Comparison of ENCODE assay signal across 26 mouse cellular contexts in genomic region chr1:170959791-170960190, GRCm38 (mm10). TPM values are rescaled to one million over a fixed set of nuclear protein-coding genes. Genes with fewer than 3 reads are reported as not detected.
DNase-seq lines count a peak whose midpoint lies in the region; ATAC-seq and TF ChIP-seq lines count a peak whose summit lies in the region.
"Had no signal": no experiment of that assay in that cellular context is flagged by ENCODE, and none has a peak within 500 bp of the region (broad histone marks: within the 10 kb centered on the region; RNA-seq: fewer than 3 reads in every experiment).

No protein-coding gene starts in this region.

- TF ChIP-seq CTCF in kidney, postnatal 0 days (IDR thresholded peaks at IDR 0.05; ENCODE audit: low read depth) = no peak

- H3K36me3 ChIP-seq in kidney, postnatal 0 days (ENCODE audit: insufficient read depth, low read length) = no peaks in the 10 kb centered on the region
- H3K36me3 ChIP-seq in kidney, embryonic 14.5 days (ENCODE audit: control insufficient read depth, insufficient read depth, low read length) = no peaks in the 10 kb centered on the region
- no peaks in the 10 kb centered on the region for H3K36me3 ChIP-seq in midbrain, embryonic 13.5 days
- H3K36me3 ChIP-seq: forebrain, embryonic 15.5 days; hindbrain, embryonic 15.5 days; limb, embryonic 15.5 days; midbrain, embryonic 12.5 days; neural tube, embryonic 15.5 days had no signal

- no peak for ATAC-seq in kidney, postnatal 0 days (replicated peaks; ENCODE audit: low FRiP score, low read depth)
- no peak for ATAC-seq in kidney, embryonic 14.5 days (ENCODE audit: low FRiP score, low TSS enrichment)
- peak; percentile 43 for ATAC-seq in common myeloid progenitor, adult 5-6 weeks (replicated peaks; ENCODE audit: low read depth, poor library complexity, severe bottlenecking)
- no peak for ATAC-seq in midbrain, embryonic 13.5 days
- ATAC-seq: forebrain, embryonic 15.5 days; intestine, embryonic 16.5 days had no signal

- 0 out of 2 replicates have a peak, but pooled peaks cover 5% of the 10 kb centered on the region for H3K4me1 ChIP-seq in kidney, postnatal 0 days (replicated peaks; ENCODE audit: insufficient read depth, low read length)
- H3K4me1 ChIP-seq in kidney, embryonic 14.5 days (ENCODE audit: control insufficient read depth, insufficient read depth, low read length) = peaks cover 4% of the 10 kb centered on the region; the same call in 1 of the 2 replicates
- H3K4me1 ChIP-seq in midbrain, embryonic 13.5 days (replicated peaks) = no peaks in the 10 kb centered on the region
- H3K4me1 ChIP-seq: forebrain, embryonic 15.5 days; hindbrain, embryonic 15.5 days; limb, embryonic 15.5 days; midbrain, embryonic 12.5 days; neural tube, embryonic 15.5 days had no signal

- peak; percentile 39 to 80 for DNase-seq in adrenal gland, adult (ENCODE audit: inconsistent age in 2 of 2, low spot score in 1 of 2)
- no peak for DNase-seq in adrenal gland, adult 18-20 months (ENCODE audit: low spot score in 2 of 2)
- DNase-seq in kidney, postnatal 0 days (ENCODE audit: low spot score) = peak; percentile 60
- DNase-seq in 3T3-L1 (ENCODE audit: low read depth, low spot score) = peak; percentile 21
- no peak for DNase-seq in spleen, postnatal 14 days (ENCODE audit: low spot score in 2 of 2)
- DNase-seq: cerebellum, adult 11 months; cerebellum, postnatal 14 days; heart, adult 18-20 months; heart, postnatal 14 days; thymus, postnatal 4 days had no signal

- H3K27ac ChIP-seq in kidney, postnatal 0 days = no peak overlapping the region
- H3K27ac ChIP-seq in kidney, embryonic 14.5 days (ENCODE audit: low read depth, low read length) = no peak overlapping the region
- H3K27ac ChIP-seq in midbrain, embryonic 13.5 days = no peak overlapping the region
- H3K27ac ChIP-seq: forebrain, embryonic 15.5 days; hindbrain, embryonic 15.5 days; limb, embryonic 15.5 days; midbrain, embryonic 12.5 days; neural tube, embryonic 15.5 days had no signal

- no peaks in the 10 kb centered on the region for H3K9me3 ChIP-seq in kidney, postnatal 0 days (replicated peaks; ENCODE audit: low read length)
- H3K9me3 ChIP-seq in kidney, embryonic 14.5 days (ENCODE audit: control insufficient read depth, low read length) = no peaks in the 10 kb centered on the region
- H3K9me3 ChIP-seq in midbrain, embryonic 13.5 days = no peaks in the 10 kb centered on the region
- H3K9me3 ChIP-seq: forebrain, embryonic 15.5 days; hindbrain, embryonic 15.5 days; limb, embryonic 15.5 days; midbrain, embryonic 12.5 days; neural tube, embryonic 15.5 days had no signal

- H3K27me3 ChIP-seq in kidney, postnatal 0 days (ENCODE audit: insufficient read depth, low read length) = no peaks in the 10 kb centered on the region
- H3K27me3 ChIP-seq in kidney, embryonic 14.5 days (ENCODE audit: control insufficient read depth, insufficient read depth, low read length) = no peaks in the 10 kb centered on the region
- H3K27me3 ChIP-seq in midbrain, embryonic 13.5 days = no peaks in the 10 kb centered on the region
- H3K27me3 ChIP-seq: CH12.LX; forebrain, embryonic 15.5 days; hindbrain, embryonic 15.5 days; limb, embryonic 15.5 days; midbrain, embryonic 12.5 days; neural tube, embryonic 15.5 days had no signal

- no peak overlapping the region for H3K9ac ChIP-seq in kidney, postnatal 0 days (ENCODE audit: low read depth, low read length)
- H3K9ac ChIP-seq in kidney, embryonic 14.5 days (ENCODE audit: low read depth, low read length) = no peak overlapping the region
- no peak overlapping the region for H3K9ac ChIP-seq in midbrain, embryonic 13.5 days (replicated peaks)
- H3K9ac ChIP-seq: forebrain, embryonic 15.5 days; hindbrain, embryonic 15.5 days; limb, embryonic 15.5 days; midbrain, embryonic 12.5 days; neural tube, embryonic 15.5 days had no signal

- WGBS in kidney, postnatal 0 days = 40% methylated on average over 2 of the region's 2 CpGs
- 71% methylated on average over 2 of the region's 2 CpGs for WGBS in kidney, embryonic 14.5 days
- WGBS in midbrain, embryonic 13.5 days = 75% methylated on average over 2 of the region's 2 CpGs

- no peak overlapping the region for H3K4me2 ChIP-seq in kidney, postnatal 0 days (ENCODE audit: low read length)
- no peak overlapping the region for H3K4me2 ChIP-seq in kidney, embryonic 14.5 days (replicated peaks; ENCODE audit: low read depth, low read length)
- no peak overlapping the region for H3K4me2 ChIP-seq in midbrain, embryonic 13.5 days (replicated peaks)
- H3K4me2 ChIP-seq: forebrain, embryonic 15.5 days; hindbrain, embryonic 15.5 days; limb, embryonic 15.5 days; midbrain, embryonic 12.5 days; neural tube, embryonic 15.5 days had no signal

- no peak overlapping the region for H3K4me3 ChIP-seq in kidney, postnatal 0 days (replicated peaks; ENCODE audit: low read depth, low read length)
- H3K4me3 ChIP-seq in kidney, embryonic 14.5 days (ENCODE audit: low read length) = no peak overlapping the region
- no peak overlapping the region for H3K4me3 ChIP-seq in midbrain, embryonic 13.5 days (replicated peaks)
- H3K4me3 ChIP-seq: erythroblast, embryonic 14.5 days; forebrain, embryonic 15.5 days; hindbrain, embryonic 15.5 days; limb, embryonic 15.5 days; midbrain, embryonic 12.5 days; myocyte; neural tube, embryonic 15.5 days had no signal

RNA-seq across cellular contexts. Expression of gene Fcgr2b, which starts 16.6 kb away (rescaled TPM):
- total RNA-seq in adrenal gland, adult 18-20 months (2021) = 10 to 100 TPM in 1 of 2 experiments, 1 to 10 TPM in 1; 7.0 to 15.6 TPM
- polyA plus RNA-seq in kidney, postnatal 0 days (2015; fragmentation: Nextera tagmentation; extraction: Ambion mirVana) = 6.4 and 8.0 TPM in 2 replicates
- 1.3 and 1.4 TPM in 2 replicates for polyA plus RNA-seq in kidney, embryonic 14.5 days (2014; fragmentation: Nextera tagmentation; extraction: Ambion mirVana)
- total RNA-seq in common myeloid progenitor, adult 5-6 weeks (2017) = 27.5 and 30.1 TPM in 2 replicates
- 0.37 and 0.57 TPM in 2 replicates for polyA plus RNA-seq in midbrain, embryonic 13.5 days (2015; fragmentation: Nextera tagmentation; extraction: Ambion mirVana)
- polyA plus RNA-seq: erythroblast, embryonic 14.5 days had no signal

RNA-seq across cellular contexts. Expression of gene Fcrla, which starts 32.4 kb away (rescaled TPM):
- under 1 TPM in 1 of 2 experiments, not detected in 1; 0.54 TPM for total RNA-seq in adrenal gland, adult 18-20 months (2021)
- polyA plus RNA-seq in kidney, postnatal 0 days (2015; fragmentation: Nextera tagmentation; extraction: Ambion mirVana) = not detected in 2 replicates
- not detected in 2 replicates for polyA plus RNA-seq in kidney, embryonic 14.5 days (2014; fragmentation: Nextera tagmentation; extraction: Ambion mirVana)
- total RNA-seq in common myeloid progenitor, adult 5-6 weeks (2017) = 1.4 TPM in 1 of 2 replicates, not detected in the other
- polyA plus RNA-seq in midbrain, embryonic 13.5 days (2015; fragmentation: Nextera tagmentation; extraction: Ambion mirVana) = not detected in 2 replicates
- total RNA-seq: layer of hippocampus, postnatal 25 days; left cerebral cortex, postnatal 25 days had no signal
- polyA plus RNA-seq: brain, embryonic 14.5 days; erythroblast, embryonic 14.5 days; forebrain, embryonic 15.5 days; hindbrain, embryonic 15.5 days; intestine, embryonic 16.5 days; lung, embryonic 16.5 days; midbrain, embryonic 12.5 days; myocyte; neural tube, embryonic 15.5 days had no signal

RNA-seq across cellular contexts. Expression of gene Fcrlb, which starts 47.0 kb away (rescaled TPM):
- not detected for total RNA-seq in adrenal gland, adult 18-20 months (2021)
- polyA plus RNA-seq in kidney, postnatal 0 days (2015; fragmentation: Nextera tagmentation; extraction: Ambion mirVana) = 0.32 and 0.41 TPM in 2 replicates
- polyA plus RNA-seq in kidney, embryonic 14.5 days (2014; fragmentation: Nextera tagmentation; extraction: Ambion mirVana) = not detected in 2 replicates
- total RNA-seq in common myeloid progenitor, adult 5-6 weeks (2017) = not detected in 2 replicates
- polyA plus RNA-seq in midbrain, embryonic 13.5 days (2015; fragmentation: Nextera tagmentation; extraction: Ambion mirVana) = 0.16 and 0.26 TPM in 2 replicates
- total RNA-seq: CH12.LX; heart, adult 18-20 months; heart, postnatal 14 days had no signal
- polyA plus RNA-seq: erythroblast, embryonic 14.5 days; lung, embryonic 16.5 days had no signal

RNA-seq across cellular contexts. Expression of gene Fcgr4, which starts 58.9 kb away (rescaled TPM):
- total RNA-seq in adrenal gland, adult 18-20 months (2021) = 10 to 100 TPM in 1 of 2 experiments, 1 to 10 TPM in 1; 5.8 to 13.0 TPM
- polyA plus RNA-seq in kidney, postnatal 0 days (2015; fragmentation: Nextera tagmentation; extraction: Ambion mirVana) = 2.0 and 2.3 TPM in 2 replicates
- polyA plus RNA-seq in kidney, embryonic 14.5 days (2014; fragmentation: Nextera tagmentation; extraction: Ambion mirVana) = 0.97 and 1.0 TPM in 2 replicates
- 1.6 TPM in 1 of 2 replicates, not detected in the other for total RNA-seq in common myeloid progenitor, adult 5-6 weeks (2017)
- polyA plus RNA-seq in midbrain, embryonic 13.5 days (2015; fragmentation: Nextera tagmentation; extraction: Ambion mirVana) = 0.15 TPM in 1 of 2 replicates, not detected in the other
- total RNA-seq: left cerebral cortex, postnatal 25 days had no signal
- polyA plus RNA-seq: erythroblast, embryonic 14.5 days had no signal

Comparison
In these comparisons a context has a peak if more than half of its experiments do, and no peak if none do; other contexts are left out.
1. DNase-seq: peak in adrenal gland, adult (2 of 2), kidney, postnatal 0 days (single experiment) and 3T3-L1 (single experiment); none in adrenal gland, adult 18-20 months (0 of 2) and spleen, postnatal 14 days (0 of 2).